Mouse (Mus musculus) left cerebral cortex, adult 18-20 months (tissue): ENCODE data around the gene Htra3. TPM values are rescaled to one million over a fixed set of nuclear protein-coding genes. Genes with fewer than 3 reads are reported as not detected.

Experiments
- DNase-seq, 2 experiments: peaks; one replicate each; pipeline ENCODE4 v3.0.0; 2021 to 2022; ENCODE audit warnings: low spot score in 2 of 2, mixed read lengths in 1 of 2
- total RNA-seq, 2 experiments: library from RNA; stranded (reverse); gene quantifications; 2 replicates each; pipeline ENCODE4 v1.2.3; 2021

Gene Htra3
- total RNA-seq, 2 experiments from 2014 or later, result 5.0 to 7.4 TPM

GRCm38 (mm10) chr5:35655753-35656485 lies 23.7 kb downstream of the Htra3 start:
- no peak for DNase-seq

DNA sequence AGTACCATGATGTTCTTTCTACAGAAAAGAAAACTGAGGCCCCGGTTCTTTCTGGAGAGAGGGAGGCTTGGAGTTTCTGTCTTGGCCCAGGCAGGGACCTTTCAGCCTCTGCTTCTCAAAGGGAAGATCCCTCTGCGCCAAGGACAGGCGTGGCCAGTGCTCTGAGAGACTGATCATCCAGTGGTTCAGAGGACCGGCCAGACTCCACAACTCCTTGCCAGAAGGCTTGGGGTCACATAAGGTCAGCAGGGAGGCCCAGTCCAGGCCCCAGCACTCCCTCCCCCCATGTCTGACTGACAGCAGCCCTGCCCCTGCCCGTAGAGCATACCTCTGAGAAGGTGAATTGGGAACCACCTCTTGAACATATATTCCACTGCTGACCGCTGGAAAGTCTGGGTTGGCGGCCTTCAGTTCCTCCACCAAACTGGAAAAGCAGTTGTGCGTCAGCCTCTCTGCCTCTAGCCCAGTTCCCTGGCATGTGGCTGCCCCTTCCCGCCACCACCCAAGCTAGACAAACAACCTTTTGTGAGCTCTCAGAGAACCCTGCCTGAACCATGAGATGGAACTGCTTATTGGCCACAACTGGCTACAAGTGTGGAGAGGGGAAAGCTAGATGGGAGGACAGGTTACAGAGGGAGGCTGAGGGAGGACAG lies 25.7 kb downstream of the Htra3 start:
- DNase-seq, result no peak

DNA sequence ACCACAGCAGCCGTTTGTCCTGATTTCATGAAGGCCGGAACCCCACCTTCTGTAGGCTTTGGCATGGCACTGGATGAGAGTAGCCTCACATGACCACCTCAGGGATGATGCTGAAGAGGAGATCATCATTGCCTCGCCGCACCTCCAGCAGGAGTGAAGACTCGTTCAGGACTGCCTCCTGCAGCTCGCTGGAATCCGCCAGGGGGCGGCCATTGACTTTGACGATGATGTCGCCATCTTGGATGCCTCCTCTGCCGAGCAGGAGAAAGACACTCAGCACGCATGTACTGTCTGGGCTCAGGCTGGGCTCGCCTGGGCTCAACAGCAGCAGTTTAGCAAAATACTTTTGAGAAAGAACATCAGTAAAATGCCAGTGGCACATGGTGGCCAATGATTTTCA lies 26.7 kb downstream of the Htra3 start:
- no peak for DNase-seq

DNA sequence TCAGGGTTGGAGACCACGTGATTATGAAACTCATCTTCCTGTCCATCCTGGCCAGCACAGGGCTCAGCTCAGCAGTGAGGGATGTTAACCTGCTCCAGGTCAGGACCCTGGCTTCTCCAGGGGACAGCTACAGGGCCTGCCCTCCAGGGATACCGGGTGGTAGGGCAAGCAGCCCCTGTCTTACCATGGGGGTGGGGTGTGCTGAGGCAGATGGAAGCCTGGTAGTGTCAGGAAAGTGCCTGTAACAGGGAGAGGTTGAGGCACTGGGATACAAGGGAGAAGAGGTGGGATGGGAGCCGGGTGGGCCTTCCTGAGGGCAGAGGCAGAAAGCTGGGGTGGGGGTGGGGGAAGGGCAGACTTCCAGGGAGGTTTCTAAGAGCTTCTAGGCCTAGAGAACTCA lies 27.3 kb downstream of the Htra3 start:
- DNase-seq, result no peak

- no peak for DNase-seq
Observed at GRCm38 (mm10) chr5:35648230-35648629, 31.4 kb downstream of the Htra3 start.

GRCm38 (mm10) chr5:35647562-35647961 lies 32.0 kb downstream of the Htra3 start:
- DNase-seq, result no peak

- no peak for DNase-seq
Observed at GRCm38 (mm10) chr5:35646927-35647326, 32.7 kb downstream of the Htra3 start.

DNA sequence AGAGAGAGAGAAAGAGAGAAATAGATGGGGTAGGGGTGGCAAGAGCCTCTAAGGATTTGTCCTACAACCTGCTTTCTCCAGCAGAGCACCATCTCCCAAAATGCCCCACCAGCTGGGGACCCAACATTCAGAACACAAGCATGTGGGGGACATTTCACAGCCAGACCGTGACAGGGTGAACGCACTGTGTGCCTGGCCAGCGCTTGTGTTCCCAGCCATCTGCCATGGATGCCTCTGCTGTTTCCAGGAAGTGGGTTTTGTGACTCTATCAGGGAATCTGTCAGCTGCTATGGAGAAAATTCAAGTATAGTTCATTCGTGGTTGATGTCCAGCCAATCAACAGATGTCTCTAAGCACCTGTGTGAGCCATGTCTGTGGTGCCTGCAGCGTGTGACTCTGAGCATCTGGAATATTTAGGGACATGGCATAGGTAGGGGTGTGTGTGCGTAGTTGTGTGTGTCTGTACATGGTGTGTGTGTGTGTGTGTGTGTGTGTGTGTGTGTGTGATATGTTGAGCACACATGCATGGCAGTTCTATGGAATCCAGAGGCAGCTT lies 33.6 kb downstream of the Htra3 start:
- DNase-seq, result no peak

DNA sequence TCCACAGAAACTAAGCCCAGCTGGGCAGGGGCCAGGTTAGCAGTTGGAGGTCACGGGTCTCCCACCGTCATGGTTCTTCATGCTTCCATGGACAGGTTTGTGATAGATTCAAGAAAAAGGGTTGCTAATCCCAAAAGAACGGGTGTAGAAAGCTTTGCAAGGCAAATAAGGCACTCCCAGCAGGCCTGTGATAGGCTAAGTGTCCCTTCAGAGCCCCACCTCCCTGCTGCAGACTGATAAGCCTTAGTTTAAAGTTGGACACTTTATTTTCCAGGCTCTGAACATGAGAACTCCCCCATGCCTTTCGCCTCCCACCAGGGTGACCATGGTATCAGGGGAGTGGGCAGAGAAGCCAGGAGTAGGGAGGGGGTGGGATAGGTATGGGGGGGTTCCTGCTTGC lies 35.5 kb downstream of the Htra3 start:
- DNase-seq, result no peak

DNA sequence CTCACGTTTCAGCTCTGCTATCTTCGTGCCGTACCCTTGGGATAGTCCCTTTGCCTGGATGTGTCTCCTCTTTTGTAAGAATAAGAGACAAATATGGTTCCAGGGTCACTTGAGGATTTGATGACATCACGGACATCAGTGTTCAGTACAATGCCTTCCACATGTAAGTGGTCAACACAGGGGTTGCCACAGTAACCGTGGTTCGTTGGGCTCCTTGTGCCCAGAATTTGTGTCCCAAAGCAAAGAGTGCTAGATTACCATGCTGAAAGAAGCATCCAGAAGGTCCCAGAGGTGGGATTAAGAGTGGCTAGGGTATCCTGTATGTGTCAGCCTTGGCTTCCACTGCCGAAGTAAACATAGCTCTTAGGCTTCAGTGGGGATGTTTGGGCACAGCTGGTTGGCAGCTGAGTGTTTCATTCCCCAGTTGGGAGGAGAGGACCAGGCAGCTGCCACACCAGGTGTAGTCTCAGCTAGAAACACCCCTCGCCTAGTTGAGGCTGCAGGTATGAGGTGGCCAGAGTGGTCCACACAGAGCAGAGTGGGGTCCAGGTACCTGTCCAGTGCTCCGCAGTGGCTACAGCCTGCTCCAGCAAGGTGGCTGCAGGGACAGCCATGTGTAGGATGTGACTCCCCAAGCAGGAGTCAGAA lies 36.1 kb downstream of the Htra3 start:
- DNase-seq, result no peak

- no peak for DNase-seq
Observed at GRCm38 (mm10) chr5:35641961-35642584, 37.5 kb downstream of the Htra3 start.

DNA sequence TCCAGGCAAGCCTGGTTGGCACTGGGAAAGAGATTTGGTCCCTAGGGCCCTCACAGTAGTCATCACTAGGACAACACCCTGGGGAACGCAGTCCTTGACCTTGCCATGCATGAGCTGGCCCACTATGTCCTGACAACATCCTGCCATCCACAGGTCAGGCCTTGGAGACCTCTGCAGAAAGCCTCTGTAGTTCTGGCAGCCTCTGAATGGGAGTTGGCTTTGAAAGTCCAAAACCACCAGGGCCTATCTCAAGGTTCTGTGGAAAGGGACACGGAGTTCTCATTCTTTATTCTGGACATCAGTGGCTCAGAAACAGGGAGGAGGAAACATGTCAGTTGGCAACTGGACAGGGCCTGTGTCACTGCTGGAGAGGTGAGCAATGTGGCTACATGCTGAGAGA lies 43.6 kb downstream of the Htra3 start:
- no peak for DNase-seq

GRCm38 (mm10) chr5:35632841-35633240 lies 46.7 kb downstream of the Htra3 start:
- DNase-seq, result no peak

DNA sequence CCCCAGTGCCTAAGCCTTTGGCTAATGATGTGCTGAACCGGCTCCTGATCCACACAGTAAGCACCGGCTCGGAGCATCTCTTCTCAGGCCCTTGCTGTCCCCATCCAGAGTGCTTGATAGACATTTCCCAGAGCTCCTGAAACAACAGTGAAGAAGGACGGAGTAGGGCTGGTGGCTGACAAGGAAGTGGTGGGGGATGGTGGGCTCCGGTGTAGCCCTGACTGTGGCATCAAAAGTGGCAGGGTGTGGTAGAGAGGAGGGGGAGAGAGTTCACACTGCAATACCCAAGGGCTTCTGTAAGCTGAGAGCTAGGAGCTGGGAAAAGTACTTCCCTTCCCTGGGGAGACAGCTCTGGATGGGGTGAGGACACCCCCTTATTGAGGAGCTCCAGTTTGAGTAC lies 47.8 kb downstream of the Htra3 start:
- DNase-seq, result no peak

GRCm38 (mm10) chr5:35631224-35631623 lies 48.4 kb downstream of the Htra3 start:
- no peak for DNase-seq

DNA sequence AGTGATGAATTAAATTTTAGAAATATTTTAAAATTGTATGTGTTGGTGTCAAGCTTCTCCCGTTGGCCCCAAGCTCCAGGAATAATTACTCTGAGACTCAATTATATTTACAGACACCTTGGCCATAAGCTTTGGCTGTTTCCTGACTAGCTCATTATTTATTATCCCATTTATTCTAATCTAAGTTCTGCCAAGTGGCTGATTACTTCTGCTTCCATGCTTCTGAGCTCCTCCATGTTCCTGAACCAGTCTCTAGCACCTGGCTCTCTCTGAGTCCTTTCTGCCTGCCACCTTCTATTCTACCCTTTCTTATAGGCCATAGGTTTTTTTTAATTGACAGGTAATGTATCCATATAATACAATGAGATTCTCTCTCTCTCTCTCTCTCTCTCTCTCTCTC lies 48.9 kb downstream of the Htra3 start:
- DNase-seq, result no peak

- no peak for DNase-seq
Observed at GRCm38 (mm10) chr5:35629333-35629732, 50.2 kb downstream of the Htra3 start.

DNA sequence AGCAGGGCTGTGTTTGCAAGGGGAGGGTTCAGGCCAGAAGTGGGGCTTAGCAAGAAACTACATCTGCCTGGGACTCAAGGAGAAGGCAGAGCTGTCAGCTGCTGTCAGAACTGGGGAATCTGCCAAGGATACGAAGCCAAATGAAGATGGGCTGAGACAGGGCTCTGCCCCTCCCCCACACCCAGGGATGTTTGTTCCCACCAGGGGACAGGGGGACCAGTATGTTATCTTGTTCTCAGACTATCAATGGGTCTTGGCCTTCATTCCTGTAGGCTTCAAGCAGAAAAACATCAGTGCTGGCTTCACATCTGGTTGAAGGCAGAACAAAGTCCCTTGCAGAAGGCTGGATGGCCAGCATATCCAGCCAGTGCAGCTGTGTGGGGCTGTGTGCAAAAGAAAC lies 50.9 kb downstream of the Htra3 start:
- peak; percentile 24 to 31 for DNase-seq

DNA sequence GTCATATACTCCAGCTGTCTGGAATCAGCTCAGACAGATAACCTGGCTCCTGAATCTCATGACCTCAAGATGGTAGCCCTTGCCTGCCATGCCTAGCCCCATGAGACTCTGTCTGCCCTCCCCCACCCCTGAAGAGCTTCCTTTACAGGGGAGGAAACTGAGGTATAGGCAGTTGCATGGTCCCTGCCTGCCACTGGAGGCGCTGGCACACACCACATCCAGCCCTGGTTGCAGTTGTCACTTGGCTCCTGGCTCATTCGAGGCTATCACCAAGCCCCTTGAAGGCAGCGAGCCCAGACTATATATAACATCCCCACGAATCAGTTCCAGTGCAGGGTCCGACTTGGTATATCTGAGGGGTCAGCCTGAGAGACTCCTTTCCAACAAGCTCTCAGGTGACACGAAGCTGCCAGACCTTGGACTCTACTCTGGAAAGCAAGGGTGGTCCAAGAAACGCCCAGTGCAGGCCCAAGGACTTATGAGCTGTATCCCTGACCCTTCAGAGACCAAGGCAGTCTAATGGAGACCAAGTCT lies 52.2 kb downstream of the Htra3 start:
- no peak for DNase-seq

DNA sequence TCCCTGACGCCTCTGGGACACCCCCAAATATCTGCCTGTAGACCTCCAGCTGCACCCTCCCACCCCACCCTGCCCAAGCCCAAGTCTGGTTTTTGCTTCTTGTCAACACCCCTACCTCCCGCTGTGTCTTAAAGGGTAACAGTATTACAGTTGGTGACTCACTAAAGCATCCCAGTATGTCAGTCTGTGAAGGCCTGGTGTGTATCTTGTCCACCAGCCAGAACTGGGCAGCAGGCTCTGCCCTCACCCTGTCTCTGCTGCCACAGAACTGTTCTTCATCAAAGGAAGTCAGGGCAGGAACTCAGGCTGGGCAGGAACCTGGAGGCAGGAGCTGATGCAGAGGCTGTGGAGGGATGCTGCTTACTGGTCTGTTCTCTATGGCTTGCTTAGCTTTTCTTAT lies 53.2 kb downstream of the Htra3 start:
- no peak for DNase-seq

DNA sequence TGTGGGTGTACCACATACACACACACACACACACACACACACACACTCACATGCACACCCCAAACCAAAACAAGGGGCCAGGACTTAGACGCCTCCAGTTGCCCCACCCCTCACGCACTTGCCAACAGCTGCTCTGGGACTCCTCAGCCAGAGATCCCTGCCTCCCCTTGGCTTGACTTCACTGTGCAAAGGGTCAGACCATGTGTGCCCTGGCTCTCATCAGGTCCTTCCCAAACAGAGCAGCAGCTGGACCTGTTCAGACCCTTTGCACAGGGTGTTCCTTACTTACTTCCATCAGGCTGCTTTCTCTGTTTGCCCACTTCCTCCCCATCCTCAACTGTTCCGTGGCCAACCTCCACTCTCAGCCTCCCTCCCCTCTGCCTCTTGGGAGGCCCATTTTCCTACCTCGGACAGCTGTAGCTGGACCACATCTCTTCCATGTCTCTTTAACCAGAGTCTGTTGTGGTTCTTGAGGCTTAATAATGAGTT lies 54.8 kb downstream of the Htra3 start:
- no peak for DNase-seq
